Mouse (Mus musculus) erythroblast, adult 5-6 weeks (primary cell): ENCODE measurements around the gene S1pr3. TPM values are rescaled to one million over a fixed set of nuclear protein-coding genes. Genes with fewer than 3 reads are reported as not detected.

Source experiments
- ATAC-seq: replicated peaks from 2 replicates; pipeline ENCODE4 v1.8.0; 2016; ENCODE audit warnings: moderate number of reproducible peaks, mild to moderate bottlenecking, moderate TSS enrichment, inconsistent platforms; ENCODE audit not compliant: poor library complexity, low FRiP score, severe bottlenecking
- total RNA-seq, 2 experiments: library from RNA; stranded (forward) in 1 of 2; stranded (reverse) in 1 of 2; fragments of 150-400 nt in 1 of 2; fragments of 200-764, 138-1000 nt in 1 of 2; gene quantifications; 2 replicates each; pipeline versions ENCODE4 v1.2.3 to v1.2.4; 2015 to 2017; ENCODE audit warnings: low replicate concordance in 2 of 2

The S1pr3 gene
- total RNA-seq, 2 experiments from 2014 or later: 0.38 to 0.68 TPM

GRCm38 (mm10) chr13:51400736-51401501, 7.5 kb upstream of the S1pr3 start:
- ATAC-seq: no peak

- ATAC-seq: no peak
Observed at GRCm38 (mm10) chr13:51404566-51404965, 3.9 kb upstream of the S1pr3 start.

- no peak for ATAC-seq
Observed at GRCm38 (mm10) chr13:51405731-51406320, 2.6 kb upstream of the S1pr3 start.

- no peak for ATAC-seq
Observed at GRCm38 (mm10) chr13:51407541-51408217, 760 bp upstream of the S1pr3 start.

GRCm38 (mm10) chr13:51409936-51410481, 1.6 kb downstream of the S1pr3 start:
- ATAC-seq: no peak

- no peak for ATAC-seq
Observed at GRCm38 (mm10) chr13:51411243-51411642, 2.8 kb downstream of the S1pr3 start.

- ATAC-seq: no peak
Observed at GRCm38 (mm10) chr13:51411696-51412430, 3.4 kb downstream of the S1pr3 start.

GRCm38 (mm10) chr13:51413461-51413860, 5.0 kb downstream of the S1pr3 start:
- no peak for ATAC-seq

GRCm38 (mm10) chr13:51416727-51417126, 8.3 kb downstream of the S1pr3 start:
- no peak for ATAC-seq

- ATAC-seq: no peak
Observed at GRCm38 (mm10) chr13:51417796-51418195, 9.4 kb downstream of the S1pr3 start.

- no peak for ATAC-seq
Observed at GRCm38 (mm10) chr13:51418268-51418941, 10.0 kb downstream of the S1pr3 start.

- ATAC-seq: no peak
Observed at GRCm38 (mm10) chr13:51418942-51419451, 10.6 kb downstream of the S1pr3 start.

- ATAC-seq: no peak
Observed at GRCm38 (mm10) chr13:51419501-51419900, 11.1 kb downstream of the S1pr3 start.

GRCm38 (mm10) chr13:51420861-51421260, 12.4 kb downstream of the S1pr3 start:
- no peak for ATAC-seq

GRCm38 (mm10) chr13:51423647-51424046, 15.2 kb downstream of the S1pr3 start:
- ATAC-seq: no peak

GRCm38 (mm10) chr13:51424647-51425046, 16.2 kb downstream of the S1pr3 start:
- no peak for ATAC-seq

GRCm38 (mm10) chr13:51425662-51426443, 17.4 kb downstream of the S1pr3 start:
- no peak for ATAC-seq

GRCm38 (mm10) chr13:51433371-51433770, 24.9 kb downstream of the S1pr3 start:
- ATAC-seq: no peak
